15 mouse cellular contexts compared by ENCODE assay signal in genomic region chr2:71122268-71123029, GRCm38 (mm10). TPM values are rescaled to one million over a fixed set of nuclear protein-coding genes. Genes with fewer than 3 reads are reported as not detected.
DNase-seq lines count a peak whose midpoint lies in the region; ATAC-seq and TF ChIP-seq lines count a peak whose summit lies in the region.
"Had no signal": no experiment of that assay in that cellular context is flagged by ENCODE, and none has a peak within 500 bp of the region (broad histone marks: within the 10 kb centered on the region; RNA-seq: fewer than 3 reads in every experiment).

No protein-coding gene starts in this region.

- no peak for DNase-seq in hindbrain, embryonic 14.5 days (ENCODE audit: low spot score)
- no peak for DNase-seq in hindbrain, embryonic 10.5 days (ENCODE audit: low spot score)
- no peak for DNase-seq in neural tube, embryonic 10.5 days (ENCODE audit: extremely low spot score, low spot score)
- peak; percentile 49 for DNase-seq in hindbrain, postnatal 0 days (ENCODE audit: low spot score)
- no peak for DNase-seq in adrenal gland, postnatal 25 days
- DNase-seq: adrenal gland, adult 2 months; cerebellum, adult 2 months; liver; liver, postnatal 0 days; thymus, postnatal 14 days had no signal

- H3K4me2 ChIP-seq in hindbrain, embryonic 14.5 days (replicated peaks): no peak overlapping the region
- H3K4me2 ChIP-seq in neural tube, embryonic 13.5 days: no peak overlapping the region
- H3K4me2 ChIP-seq in hindbrain, postnatal 0 days (ENCODE audit: low read depth, low read length): no peak overlapping the region
- H3K4me2 ChIP-seq in kidney, embryonic 14.5 days (replicated peaks; ENCODE audit: low read depth, low read length): no peak overlapping the region
- H3K4me2 ChIP-seq: embryonic facial prominence, embryonic 13.5 days; heart, embryonic 12.5 days had no signal

- H3K4me1 ChIP-seq in hindbrain, embryonic 14.5 days (replicated peaks; ENCODE audit: control insufficient read depth, insufficient read depth, low read length): peaks cover 9% of the 10 kb centered on the region
- H3K4me1 ChIP-seq in hindbrain, embryonic 10.5 days (replicated peaks): peaks cover 32% of the 10 kb centered on the region
- H3K4me1 ChIP-seq in neural tube, embryonic 13.5 days (replicated peaks): peaks cover 23% of the 10 kb centered on the region
- peaks cover 3% of the 10 kb centered on the region; the same call in 1 of the 2 replicates for H3K4me1 ChIP-seq in hindbrain, postnatal 0 days (ENCODE audit: insufficient read depth, low read length)
- H3K4me1 ChIP-seq in kidney, embryonic 14.5 days (ENCODE audit: control insufficient read depth, insufficient read depth, low read length): peaks cover 3% of the 10 kb centered on the region; the same call in 1 of the 2 replicates

- no peaks in the 10 kb centered on the region for H3K9me3 ChIP-seq in hindbrain, embryonic 14.5 days (ENCODE audit: control insufficient read depth, low read length)
- H3K9me3 ChIP-seq in hindbrain, embryonic 10.5 days: no peaks in the 10 kb centered on the region
- H3K9me3 ChIP-seq in neural tube, embryonic 13.5 days: no peaks in the 10 kb centered on the region
- no peaks in the 10 kb centered on the region for H3K9me3 ChIP-seq in hindbrain, postnatal 0 days (ENCODE audit: low read length)
- no peaks in the 10 kb centered on the region for H3K9me3 ChIP-seq in kidney, embryonic 14.5 days (ENCODE audit: control insufficient read depth, low read length)
- H3K9me3 ChIP-seq: embryonic facial prominence, embryonic 13.5 days; heart, embryonic 12.5 days had no signal

- no peak overlapping the region for H3K4me3 ChIP-seq in hindbrain, embryonic 14.5 days (replicated peaks; ENCODE audit: low read length)
- H3K4me3 ChIP-seq in hindbrain, embryonic 10.5 days: no peak overlapping the region
- H3K4me3 ChIP-seq in neural tube, embryonic 13.5 days: no peak overlapping the region
- H3K4me3 ChIP-seq in hindbrain, postnatal 0 days (ENCODE audit: low read length): no peak overlapping the region
- H3K4me3 ChIP-seq in kidney, embryonic 14.5 days (ENCODE audit: low read length): no peak overlapping the region
- H3K4me3 ChIP-seq: embryonic facial prominence, embryonic 13.5 days; heart, embryonic 12.5 days had no signal

- TF ChIP-seq CTCF in hindbrain, postnatal 0 days (IDR thresholded peaks at IDR 0.05; ENCODE audit: low read depth): no peak

- ATAC-seq in hindbrain, embryonic 14.5 days (ENCODE audit: low FRiP score): no peak
- no peak for ATAC-seq in neural tube, embryonic 13.5 days (ENCODE audit: low read depth)
- no peak for ATAC-seq in hindbrain, postnatal 0 days
- ATAC-seq in kidney, embryonic 14.5 days (ENCODE audit: low FRiP score, low TSS enrichment): no peak
- ATAC-seq: intestine, embryonic 16.5 days; liver, postnatal 0 days had no signal

- WGBS in hindbrain, embryonic 14.5 days: 62% methylated on average over 13 of the region's 13 CpGs
- WGBS in hindbrain, embryonic 10.5 days: 87% methylated on average over 13 of the region's 13 CpGs
- 46% methylated on average over 13 of the region's 13 CpGs for WGBS in neural tube, embryonic 13.5 days
- WGBS in hindbrain, postnatal 0 days: 48% methylated on average over 13 of the region's 13 CpGs
- 73% methylated on average over 13 of the region's 13 CpGs for WGBS in kidney, embryonic 14.5 days

- no peaks in the 10 kb centered on the region for H3K36me3 ChIP-seq in hindbrain, embryonic 14.5 days (replicated peaks; ENCODE audit: control insufficient read depth, insufficient read depth)
- no peaks in the 10 kb centered on the region for H3K36me3 ChIP-seq in hindbrain, embryonic 10.5 days
- no peaks in the 10 kb centered on the region for H3K36me3 ChIP-seq in neural tube, embryonic 13.5 days
- no peaks in the 10 kb centered on the region for H3K36me3 ChIP-seq in hindbrain, postnatal 0 days (ENCODE audit: insufficient read depth, low read length)
- no peaks in the 10 kb centered on the region for H3K36me3 ChIP-seq in kidney, embryonic 14.5 days (ENCODE audit: control insufficient read depth, insufficient read depth, low read length)
- H3K36me3 ChIP-seq: embryonic facial prominence, embryonic 13.5 days; heart, embryonic 12.5 days had no signal

- peaks cover 25% of the 10 kb centered on the region for H3K27me3 ChIP-seq in hindbrain, embryonic 14.5 days (ENCODE audit: control insufficient read depth, insufficient read depth, low read length)
- peaks cover 32% of the 10 kb centered on the region for H3K27me3 ChIP-seq in hindbrain, embryonic 10.5 days (ENCODE audit: insufficient read depth, poor library complexity, severe bottlenecking)
- peaks cover 16% of the 10 kb centered on the region for H3K27me3 ChIP-seq in neural tube, embryonic 13.5 days
- H3K27me3 ChIP-seq in hindbrain, postnatal 0 days (ENCODE audit: insufficient read depth, low read length): no peaks in the 10 kb centered on the region
- peaks cover under 1% of the 10 kb centered on the region; the same call in 1 of the 2 replicates for H3K27me3 ChIP-seq in kidney, embryonic 14.5 days (ENCODE audit: control insufficient read depth, insufficient read depth, low read length)
- H3K27me3 ChIP-seq: embryonic facial prominence, embryonic 13.5 days had no signal

- H3K27ac ChIP-seq in hindbrain, embryonic 14.5 days: peak overlapping the region; percentile 70
- no peak overlapping the region for H3K27ac ChIP-seq in hindbrain, embryonic 10.5 days
- peak overlapping the region; percentile 10; the same call in 1 of the 2 replicates for H3K27ac ChIP-seq in neural tube, embryonic 13.5 days (replicated peaks)
- H3K27ac ChIP-seq in hindbrain, postnatal 0 days: peak overlapping the region; percentile 32; the same call in 1 of the 2 replicates
- no peak overlapping the region for H3K27ac ChIP-seq in kidney, embryonic 14.5 days (ENCODE audit: low read depth, low read length)
- H3K27ac ChIP-seq: embryonic facial prominence, embryonic 13.5 days had no signal

- no peak overlapping the region for H3K9ac ChIP-seq in hindbrain, embryonic 14.5 days
- H3K9ac ChIP-seq in neural tube, embryonic 13.5 days: no peak overlapping the region
- no peak overlapping the region for H3K9ac ChIP-seq in hindbrain, postnatal 0 days (replicated peaks; ENCODE audit: low read length)
- no peak overlapping the region for H3K9ac ChIP-seq in kidney, embryonic 14.5 days (ENCODE audit: low read depth, low read length)
- H3K9ac ChIP-seq: embryonic facial prominence, embryonic 13.5 days; heart, embryonic 12.5 days; liver, postnatal 0 days had no signal

RNA-seq across cellular contexts. Expression of gene Cybrd1, which starts 4.7 kb away (rescaled TPM):
- polyA plus RNA-seq in hindbrain, embryonic 14.5 days (2014; fragmentation: Nextera tagmentation; extraction: Ambion mirVana): 4.1 and 4.3 TPM in 2 replicates
- 0.32 and 0.67 TPM in 2 replicates for polyA plus RNA-seq in hindbrain, embryonic 10.5 days (2016; fragmentation: Nextera tagmentation; extraction: Ambion mirVana)
- 2.2 and 2.7 TPM in 2 replicates for polyA plus RNA-seq in neural tube, embryonic 13.5 days (2015; fragmentation: Nextera tagmentation; extraction: Ambion mirVana)
- total RNA-seq in hindbrain, postnatal 0 days (2014; rRNA removed): 11.3 and 13.5 TPM in 2 replicates
- polyA plus RNA-seq in hindbrain, postnatal 0 days (2015; fragmentation: Nextera tagmentation; extraction: Ambion mirVana): 4.0 and 4.5 TPM in 2 replicates
- 0.80 and 0.86 TPM in 2 replicates for polyA plus RNA-seq in kidney, embryonic 14.5 days (2014; fragmentation: Nextera tagmentation; extraction: Ambion mirVana)
- total RNA-seq in adrenal gland, postnatal 25 days (2021): 0.48 and 0.58 TPM in 2 replicates

Comparison
In these comparisons a context has a peak if more than half of its experiments do, and no peak if none do; other contexts are left out.
1. H3K27ac ChIP-seq: peak in hindbrain, embryonic 14.5 days (single experiment), neural tube, embryonic 13.5 days (single experiment) and hindbrain, postnatal 0 days (single experiment); none in hindbrain, embryonic 10.5 days (single experiment) and kidney, embryonic 14.5 days (single experiment).